Mouse (Mus musculus) midbrain, postnatal 0 days (tissue): ENCODE measurements around the gene Prdx5. TPM values are rescaled to one million over a fixed set of nuclear protein-coding genes. Genes with fewer than 3 reads are reported as not detected.
A peak's percentile ranks its signal among the peaks of the same experiment; 100 is the strongest.

Source experiments
- ATAC-seq: fragments of 200-750 bp; cut with Nextera tagmentation; 2 replicates; pipeline ENCODE4 v1.8.0; 2017; ENCODE audit warnings: moderate number of reproducible peaks, mild to moderate bottlenecking, moderate TSS enrichment, moderate library complexity; ENCODE audit not compliant: low FRiP score
- DNase-seq: peaks from one replicate; pipeline ENCODE4 v3.0.0-alpha.2; 2015; ENCODE audit warnings: low spot score
- H3K27ac ChIP-seq: fragments of 300-500 bp; sonication (generic); 2 replicates; pipeline ENCODE4 v1.5.1; 2014; ENCODE audit warnings: low read depth, mild to moderate bottlenecking, low read length, mixed read lengths
- H3K27me3 ChIP-seq: fragments of 300-500 bp; sonication (generic); 2 replicates; pipeline ENCODE4 v1.6.1; 2014; ENCODE audit warnings: low read length, control low read depth, mixed read lengths; ENCODE audit not compliant: insufficient read depth
- H3K36me3 ChIP-seq: fragments of 300-500 bp; sonication (generic); 2 replicates; pipeline ENCODE4 v1.6.1; 2014; ENCODE audit warnings: low read length, control low read depth, mixed read lengths; ENCODE audit not compliant: insufficient read depth
- H3K4me1 ChIP-seq: fragments of 300-500 bp; sonication (generic); 2 replicates; pipeline ENCODE4 v1.6.1; 2014; ENCODE audit warnings: mild to moderate bottlenecking, control low read depth, antibody characterized with exemption, low read length, mixed read lengths; ENCODE audit not compliant: insufficient read depth
- H3K4me2 ChIP-seq: fragments of 300-500 bp; sonication (generic); 2 replicates; pipeline ENCODE4 v1.6.1; 2014; ENCODE audit warnings: low read depth, mild to moderate bottlenecking, low read length, mixed read lengths; ENCODE audit not compliant: poor library complexity, severe bottlenecking
- H3K4me3 ChIP-seq: fragments of 300-500 bp; sonication (generic); 2 replicates; pipeline ENCODE4 v1.5.1; 2014; ENCODE audit warnings: low read depth, mild to moderate bottlenecking, low read length, moderate library complexity
- H3K9ac ChIP-seq: fragments of 300-500 bp; sonication (generic); replicated peaks from 2 replicates; pipeline ENCODE4 v1.6.1; 2014; ENCODE audit warnings: mild to moderate bottlenecking, low read length, moderate library complexity, mixed read lengths; ENCODE audit not compliant: poor library complexity, severe bottlenecking
- H3K9me3 ChIP-seq: fragments of 300-500 bp; sonication (generic); 2 replicates; pipeline ENCODE4 v1.6.1; 2016; ENCODE audit warnings: low read length, control low read depth
- CTCF ChIP-seq: IDR thresholded peaks from 2 replicates; pipeline ENCODE4 v1.5.1; 2016; ENCODE audit warnings: antibody characterized with exemption, mild to moderate bottlenecking
- WGBS: fragments of 180-500 bp; shearing (Covaris S2); extraction: QIAGEN DNeasy Blood & Tissue Kit; methylation state at CpG from one replicate; pipeline ENCODE4 v1.1.7; 2014; 5-methylcytosine and 5-hydroxymethylcytosine counted together
- polyA plus RNA-seq: library from polyadenylated mRNA; unstranded; fragments of >200 nt; fragmentation: Nextera tagmentation; extraction: Ambion mirVana; gene quantifications from 2 replicates; pipeline ENCODE4 v1.2.1, GENCODE M21; 2015
- total RNA-seq: library from RNA; depleted of rRNA; stranded (reverse); fragments of >200 nt; gene quantifications from 2 replicates; pipeline ENCODE4 v1.2.3, GENCODE M21; 2014

The Prdx5 gene
- total and polyA plus RNA-seq, 2 experiments from 2014 or later, result 223 to 491 TPM

DNA sequence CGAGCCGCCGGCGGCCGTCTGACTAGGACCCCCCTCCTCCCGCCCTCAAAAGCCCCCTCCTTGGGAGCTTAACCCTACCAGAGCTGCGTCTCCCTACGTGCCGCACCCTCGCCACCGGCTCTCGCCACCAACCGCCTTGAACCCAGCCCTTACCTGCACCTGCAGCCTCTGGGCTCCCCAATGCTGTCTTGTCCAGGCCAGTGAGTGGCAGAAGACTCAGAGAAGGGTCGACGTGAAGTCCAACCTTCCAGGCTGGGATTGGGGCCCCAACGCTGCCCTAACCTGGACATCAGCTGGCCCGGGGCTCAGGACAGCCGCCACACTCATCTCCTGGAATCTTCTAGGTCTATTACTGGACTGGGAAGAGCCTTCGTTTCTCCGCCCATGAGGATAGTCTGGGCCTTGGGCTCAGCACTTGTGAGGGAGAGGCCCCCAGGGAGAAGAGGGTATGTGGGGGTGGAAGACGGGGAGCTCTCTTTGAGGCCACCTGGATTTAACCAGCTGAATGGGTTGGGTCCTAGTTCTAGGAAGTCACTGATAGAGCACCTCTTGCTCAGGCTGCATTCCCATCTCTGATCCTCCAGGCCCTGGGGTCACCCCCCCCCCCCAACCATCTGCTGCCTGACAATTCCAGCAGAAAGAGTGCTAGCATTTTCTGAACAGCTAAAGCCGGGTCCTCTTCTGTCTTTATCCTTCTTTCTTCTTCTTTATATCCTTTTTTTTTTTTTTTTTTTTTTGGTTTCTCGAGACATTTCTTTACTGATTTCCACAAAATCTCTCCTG is 24.5 kb upstream of the Prdx5 start, which contains the start of gene Kcnk4:
TSS of gene Kcnk4 (minus strand) at position 321 of the 783 bp plus-strand sequence.
- Histone ChIP-seq H3K9ac (peak within 1 kb of the TSS; percentile 62), H3K4me3 (peak within 1 kb of the TSS; percentile 51), H3K4me1 (peaks cover 11% of the 10 kb centered on the region; the same call in 1 of the 2 replicates), H3K9me3 (no peaks in the 10 kb centered on the region), H3K4me2 (peak within 1 kb of the TSS; percentile 83), H3K27me3 (peaks cover 35% of the 10 kb centered on the region), H3K36me3 (peaks cover 8% of the 10 kb centered on the region), H3K27ac (0 out of 2 replicates have a peak within 1 kb of the TSS, but pooled peaks have one; percentile 32)
- 8% methylated on average over 23 of the region's 23 CpGs for WGBS
- TF ChIP-seq CTCF, result no peak
- DNase-seq, result no peak
- peak; percentile 35 for ATAC-seq

GRCm38 (mm10) chr19:6933436-6934194 is 23.7 kb upstream of the Prdx5 start:
- no peaks in the 10 kb centered on the region for H3K9me3 ChIP-seq
- H3K27ac ChIP-seq, result 0 out of 2 replicates have a peak overlapping the region, but pooled peaks have one; percentile 32
- ATAC-seq (peak; percentile 64), DNase-seq (peak; percentile 63)
- peak overlapping the region; percentile 51 for H3K4me3 ChIP-seq
- 3% methylated on average over 56 of the region's 58 CpGs for WGBS
- H3K4me1 ChIP-seq, result 0 out of 2 replicates have a peak, but pooled peaks cover 6% of the 10 kb centered on the region
- peak overlapping the region; percentile 83 for H3K4me2 ChIP-seq
- no peak for TF ChIP-seq CTCF
- H3K27me3 ChIP-seq, result peaks cover 40% of the 10 kb centered on the region
- peaks cover 8% of the 10 kb centered on the region for H3K36me3 ChIP-seq
- peak overlapping the region; percentile 62 for H3K9ac ChIP-seq

- H3K9me3 ChIP-seq, result no peaks in the 10 kb centered on the region
- DNase-seq (no peak), ATAC-seq (no peak)
- H3K4me1 ChIP-seq, result 0 out of 2 replicates have a peak, but pooled peaks cover 6% of the 10 kb centered on the region
- peaks cover 42% of the 10 kb centered on the region for H3K27me3 ChIP-seq
- 12% methylated on average over 4 of the region's 4 CpGs for WGBS
- no peak overlapping the region for H3K27ac ChIP-seq
- no peak for TF ChIP-seq CTCF
- H3K9ac ChIP-seq, result 0 out of 2 replicates have a peak overlapping the region, but pooled peaks have one; percentile 62
- peaks cover 4% of the 10 kb centered on the region; the same call in 1 of the 2 replicates for H3K36me3 ChIP-seq
- H3K4me3 ChIP-seq, result peak overlapping the region; percentile 51
- peak overlapping the region; percentile 83 for H3K4me2 ChIP-seq
These were observed 23.2 kb upstream of the Prdx5 start for GRCm38 (mm10) chr19:6933102-6933435.

- Histone ChIP-seq H3K36me3 (no peaks in the 10 kb centered on the region), H3K9me3 (no peaks in the 10 kb centered on the region), H3K27ac (no peak overlapping the region), H3K4me2 (no peak overlapping the region), H3K9ac (no peak overlapping the region), H3K27me3 (peaks cover 53% of the 10 kb centered on the region), H3K4me1 (0 out of 2 replicates have a peak, but pooled peaks cover 6% of the 10 kb centered on the region), H3K4me3 (no peak overlapping the region)
- no peak for ATAC-seq
- no peak for TF ChIP-seq CTCF
- DNase-seq, result no peak
- 45% methylated on average over 1 of the region's 1 CpGs for WGBS
These were observed 22.1 kb upstream of the Prdx5 start for GRCm38 (mm10) chr19:6932018-6932417.

DNA sequence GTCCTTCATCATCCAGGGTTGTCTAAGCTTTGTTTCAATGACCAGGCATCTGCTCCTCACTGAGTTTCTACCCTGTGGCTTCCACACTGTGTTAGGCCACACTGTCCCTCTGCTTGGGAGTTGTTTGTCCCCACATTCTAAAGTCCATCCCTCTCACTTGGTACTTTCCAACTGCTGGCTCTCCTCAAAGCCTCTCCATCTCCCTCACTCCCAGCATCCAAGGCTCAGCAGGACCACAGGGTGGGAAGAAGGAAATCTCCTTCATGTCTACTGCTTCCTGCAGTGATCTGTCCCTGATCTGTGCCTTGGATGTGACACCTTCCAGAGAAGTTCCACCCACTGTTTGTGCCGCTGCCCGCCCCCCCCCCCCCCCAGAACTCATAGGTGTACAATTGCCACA is 21.1 kb upstream of the Prdx5 start:
- WGBS, result 7% methylated on average over 2 of the region's 2 CpGs
- Histone ChIP-seq H3K9me3 (no peaks in the 10 kb centered on the region), H3K27ac (no peak overlapping the region), H3K9ac (no peak overlapping the region), H3K4me1 (0 out of 2 replicates have a peak, but pooled peaks cover 6% of the 10 kb centered on the region), H3K4me2 (no peak overlapping the region), H3K4me3 (no peak overlapping the region), H3K36me3 (no peaks in the 10 kb centered on the region), H3K27me3 (peaks cover 62% of the 10 kb centered on the region)
- ATAC-seq (no peak), DNase-seq (no peak)
- no peak for TF ChIP-seq CTCF
